Mouse (Mus musculus): ENCODE measurements at regions not wholly inside any gene's neighbourhood (a gene's known extent, or its start where the extent isn't known, plus 50 kb on each side); places are given as distances from the start of the nearest gene placed in this dataset.

DNA sequence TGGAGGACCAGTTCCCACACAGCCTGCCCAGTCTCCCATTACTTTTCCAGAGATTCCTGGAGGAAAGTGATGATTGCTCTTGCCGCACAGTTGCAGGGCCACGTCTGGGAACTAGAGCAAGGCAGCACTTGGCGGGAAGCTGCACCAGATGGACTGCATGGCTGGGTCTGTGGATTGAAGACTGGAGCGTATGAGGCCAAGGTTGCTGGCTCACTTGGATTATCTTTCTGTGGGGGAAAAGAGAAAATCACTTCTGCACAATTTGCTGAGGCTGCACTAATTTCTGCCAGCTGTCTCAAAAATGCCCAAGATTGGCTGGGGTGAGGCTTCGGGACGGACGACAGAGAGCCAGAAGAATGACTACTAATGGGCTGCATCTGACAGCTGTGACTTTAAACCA is 193.2 kb downstream of the Actr3 start:
- 73% methylated on average over 7 of the region's 7 CpGs for WGBS (ENCODE audit: insufficient replicate concordance)

GRCm38 (mm10) chr1:125241717-125242116 is 193.8 kb downstream of the Actr3 start:
- Histone ChIP-seq H3K4me3 (ENCODE audit: low read depth, low read length) (no peak overlapping the region), H3K27ac (ENCODE audit: low read length) (no peak overlapping the region), H3K9ac (ENCODE audit: low read depth, low read length) (no peak overlapping the region), H3K9me3 (replicated peaks; ENCODE audit: control insufficient read depth, low read length) (no peaks in the 10 kb centered on the region), H3K27me3 (ENCODE audit: control insufficient read depth, insufficient read depth, low read depth, low read length) (no peaks in the 10 kb centered on the region), H3K36me3 (ENCODE audit: control insufficient read depth, insufficient read depth) (no peaks in the 10 kb centered on the region), H3K4me1 (ENCODE audit: control insufficient read depth, low read depth, low read length) (no peaks in the 10 kb centered on the region), H3K4me2 (ENCODE audit: low read depth, low read length) (no peak overlapping the region)
- no peak for ATAC-seq (ENCODE audit: low read depth)
- 19% methylated on average over 1 of the region's 1 CpGs for WGBS (ENCODE audit: insufficient replicate concordance)

More for the DNA sequence above, 193.2 kb downstream of the Actr3 start:
- Histone ChIP-seq H3K4me2 (ENCODE audit: low read depth, low read length) (no peak overlapping the region), H3K36me3 (ENCODE audit: control insufficient read depth, insufficient read depth) (no peaks in the 10 kb centered on the region), H3K4me1 (ENCODE audit: control insufficient read depth, low read depth, low read length) (no peaks in the 10 kb centered on the region), H3K9ac (ENCODE audit: low read depth, low read length) (no peak overlapping the region), H3K27me3 (ENCODE audit: control insufficient read depth, insufficient read depth, low read depth, low read length) (no peaks in the 10 kb centered on the region), H3K27ac (ENCODE audit: low read length) (no peak overlapping the region), H3K4me3 (ENCODE audit: low read depth, low read length) (no peak overlapping the region), H3K9me3 (replicated peaks; ENCODE audit: control insufficient read depth, low read length) (no peaks in the 10 kb centered on the region)
- no peak for ATAC-seq (ENCODE audit: low read depth)

- 48% methylated on average over 3 of the region's 3 CpGs for WGBS (ENCODE audit: insufficient replicate concordance)
These were observed 197.9 kb downstream of the Actr3 start for GRCm38 (mm10) chr1:125237595-125237988.

GRCm38 (mm10) chr1:125236948-125237594 is 198.5 kb downstream of the Actr3 start:
- Histone ChIP-seq H3K9ac (ENCODE audit: low read depth, low read length) (no peak overlapping the region), H3K36me3 (ENCODE audit: control insufficient read depth, insufficient read depth) (no peaks in the 10 kb centered on the region), H3K9me3 (replicated peaks; ENCODE audit: control insufficient read depth, low read length) (no peaks in the 10 kb centered on the region), H3K27ac (ENCODE audit: low read length) (no peak overlapping the region), H3K4me3 (ENCODE audit: low read depth, low read length) (no peak overlapping the region), H3K27me3 (ENCODE audit: control insufficient read depth, insufficient read depth, low read depth, low read length) (no peaks in the 10 kb centered on the region), H3K4me1 (ENCODE audit: control insufficient read depth, low read depth, low read length) (no peaks in the 10 kb centered on the region), H3K4me2 (ENCODE audit: low read depth, low read length) (no peak overlapping the region)
- no peak for ATAC-seq (ENCODE audit: low read depth)
- WGBS (ENCODE audit: insufficient replicate concordance), result 71% methylated on average over 10 of the region's 10 CpGs

More at GRCm38 (mm10) chr1:125237595-125237988, 197.9 kb downstream of the Actr3 start:
- no peaks in the 10 kb centered on the region for H3K9me3 ChIP-seq (replicated peaks; ENCODE audit: control insufficient read depth, low read length)
- H3K9ac ChIP-seq (ENCODE audit: low read depth, low read length), result no peak overlapping the region
- H3K4me2 ChIP-seq (ENCODE audit: low read depth, low read length), result no peak overlapping the region
- H3K27me3 ChIP-seq (ENCODE audit: control insufficient read depth, insufficient read depth, low read depth, low read length), result no peaks in the 10 kb centered on the region
- H3K36me3 ChIP-seq (ENCODE audit: control insufficient read depth, insufficient read depth), result no peaks in the 10 kb centered on the region
- H3K4me3 ChIP-seq (ENCODE audit: low read depth, low read length), result no peak overlapping the region
- H3K27ac ChIP-seq (ENCODE audit: low read length), result no peak overlapping the region
- H3K4me1 ChIP-seq (ENCODE audit: control insufficient read depth, low read depth, low read length), result no peaks in the 10 kb centered on the region
- no peak for ATAC-seq (ENCODE audit: low read depth)

GRCm38 (mm10) chr1:125234747-125235146 is 200.8 kb downstream of the Actr3 start:
- Histone ChIP-seq H3K4me2 (ENCODE audit: low read depth, low read length) (no peak overlapping the region), H3K9ac (ENCODE audit: low read depth, low read length) (no peak overlapping the region), H3K27ac (ENCODE audit: low read length) (no peak overlapping the region), H3K9me3 (replicated peaks; ENCODE audit: control insufficient read depth, low read length) (no peaks in the 10 kb centered on the region), H3K4me1 (ENCODE audit: control insufficient read depth, low read depth, low read length) (no peaks in the 10 kb centered on the region), H3K36me3 (ENCODE audit: control insufficient read depth, insufficient read depth) (no peaks in the 10 kb centered on the region), H3K4me3 (ENCODE audit: low read depth, low read length) (no peak overlapping the region), H3K27me3 (ENCODE audit: control insufficient read depth, insufficient read depth, low read depth, low read length) (no peaks in the 10 kb centered on the region)
- WGBS (ENCODE audit: insufficient replicate concordance), result 61% methylated on average over 2 of the region's 2 CpGs
- ATAC-seq (ENCODE audit: low read depth), result no peak

GRCm38 (mm10) chr1:125223370-125223769 is 212.2 kb downstream of the Actr3 start:
- Histone ChIP-seq H3K36me3 (ENCODE audit: control insufficient read depth, insufficient read depth) (no peaks in the 10 kb centered on the region), H3K4me3 (ENCODE audit: low read depth, low read length) (no peak overlapping the region), H3K9me3 (replicated peaks; ENCODE audit: control insufficient read depth, low read length) (no peaks in the 10 kb centered on the region), H3K9ac (ENCODE audit: low read depth, low read length) (no peak overlapping the region), H3K4me2 (ENCODE audit: low read depth, low read length) (no peak overlapping the region), H3K4me1 (ENCODE audit: control insufficient read depth, low read depth, low read length) (no peaks in the 10 kb centered on the region), H3K27ac (ENCODE audit: low read length) (no peak overlapping the region), H3K27me3 (ENCODE audit: control insufficient read depth, insufficient read depth, low read depth, low read length) (no peaks in the 10 kb centered on the region)
- 64% methylated on average over 10 of the region's 10 CpGs for WGBS (ENCODE audit: insufficient replicate concordance)
- ATAC-seq (ENCODE audit: low read depth), result no peak

DNA sequence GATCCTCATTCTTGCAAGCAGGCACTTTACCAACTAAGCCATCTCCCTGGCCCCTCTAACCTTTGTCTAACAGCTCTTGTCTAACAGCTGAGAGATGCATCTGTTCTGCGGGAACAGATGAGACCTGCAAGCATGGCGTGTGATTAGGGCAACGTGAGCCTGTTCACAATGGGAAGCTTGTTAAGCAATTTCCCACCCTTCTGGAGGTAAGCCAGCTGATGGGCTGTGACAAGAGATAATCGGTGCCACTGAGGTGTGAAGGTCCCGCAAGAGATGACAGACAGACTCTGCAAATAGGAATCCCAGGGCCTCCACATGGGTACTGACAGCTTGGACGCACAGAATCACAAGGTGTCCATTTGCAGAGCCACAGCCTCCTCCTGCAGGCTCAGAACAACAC is 219.3 kb downstream of the Actr3 start:
- no peaks in the 10 kb centered on the region for H3K27me3 ChIP-seq (ENCODE audit: control insufficient read depth, insufficient read depth, low read depth, low read length)
- no peak for ATAC-seq (ENCODE audit: low read depth)
- H3K4me1 ChIP-seq (ENCODE audit: control insufficient read depth, low read depth, low read length), result no peaks in the 10 kb centered on the region
- H3K27ac ChIP-seq (ENCODE audit: low read length), result no peak overlapping the region
- WGBS (ENCODE audit: insufficient replicate concordance), result 58% methylated on average over 6 of the region's 6 CpGs
- no peak overlapping the region for H3K9ac ChIP-seq (ENCODE audit: low read depth, low read length)
- no peak overlapping the region for H3K4me3 ChIP-seq (ENCODE audit: low read depth, low read length)
- no peak overlapping the region for H3K4me2 ChIP-seq (ENCODE audit: low read depth, low read length)
- no peaks in the 10 kb centered on the region for H3K36me3 ChIP-seq (ENCODE audit: control insufficient read depth, insufficient read depth)
- no peaks in the 10 kb centered on the region for H3K9me3 ChIP-seq (replicated peaks; ENCODE audit: control insufficient read depth, low read length)

- no peak overlapping the region for H3K9ac ChIP-seq (ENCODE audit: low read depth, low read length)
- 37% methylated on average over 1 of the region's 1 CpGs for WGBS (ENCODE audit: insufficient replicate concordance)
These were observed 248.4 kb downstream of the Actr3 start for GRCm38 (mm10) chr1:125187091-125187490.

DNA sequence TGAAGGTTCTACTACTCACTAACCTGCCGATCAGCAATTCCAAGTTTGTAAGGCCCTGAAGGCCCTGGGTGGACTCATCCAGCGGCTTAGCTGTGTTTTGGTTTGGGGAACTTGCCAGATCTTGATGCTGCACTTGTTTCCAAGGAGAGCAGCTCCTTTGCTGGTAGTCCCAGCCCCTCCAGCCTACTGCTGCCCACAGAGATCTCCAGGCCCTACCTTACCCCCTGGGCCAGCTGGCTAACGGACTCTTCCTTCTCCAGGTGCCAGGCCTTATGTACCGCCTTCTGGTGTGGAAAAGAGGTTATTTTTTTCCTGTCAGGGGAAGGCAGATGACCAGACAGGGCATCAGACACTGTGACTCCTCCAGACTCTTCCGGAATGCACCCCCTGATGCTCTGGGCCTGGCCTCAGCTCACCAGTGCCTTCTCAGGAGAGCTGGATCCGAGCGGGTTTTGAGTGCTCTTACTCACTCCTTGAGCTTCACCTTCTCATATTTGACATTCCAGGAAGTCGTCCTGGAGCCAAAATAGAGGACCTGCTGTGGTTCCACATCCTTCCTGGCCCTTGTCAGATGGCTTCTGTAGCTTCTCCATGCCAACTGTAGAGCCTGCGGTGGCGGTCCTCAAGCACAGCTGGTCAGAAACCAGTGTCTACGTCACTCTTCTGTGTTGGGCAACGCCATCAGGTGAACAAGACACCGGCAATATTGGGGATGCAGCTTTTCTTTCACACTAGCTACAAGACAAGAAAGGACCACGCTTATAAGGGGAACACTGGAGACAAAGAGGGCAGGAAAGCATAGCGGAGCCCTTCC is 259.2 kb downstream of the Actr3 start:
- no peak for ATAC-seq (ENCODE audit: low read depth)
- H3K4me2 ChIP-seq (ENCODE audit: low read depth, low read length), result no peak overlapping the region
- H3K4me1 ChIP-seq (ENCODE audit: control insufficient read depth, low read depth, low read length), result no peaks in the 10 kb centered on the region
- WGBS (ENCODE audit: insufficient replicate concordance), result 68% methylated on average over 15 of the region's 15 CpGs
- H3K27ac ChIP-seq (ENCODE audit: low read length), result no peak overlapping the region
- H3K4me3 ChIP-seq (ENCODE audit: low read depth, low read length), result no peak overlapping the region
- H3K9ac ChIP-seq (ENCODE audit: low read depth, low read length), result no peak overlapping the region
- H3K36me3 ChIP-seq (ENCODE audit: control insufficient read depth, insufficient read depth), result no peaks in the 10 kb centered on the region
- H3K9me3 ChIP-seq (replicated peaks; ENCODE audit: control insufficient read depth, low read length), result no peaks in the 10 kb centered on the region
- no peaks in the 10 kb centered on the region for H3K27me3 ChIP-seq (ENCODE audit: control insufficient read depth, insufficient read depth, low read depth, low read length)

More at GRCm38 (mm10) chr1:125187091-125187490, 248.4 kb downstream of the Actr3 start:
- Histone ChIP-seq H3K36me3 (ENCODE audit: control insufficient read depth, insufficient read depth) (no peaks in the 10 kb centered on the region), H3K4me1 (ENCODE audit: control insufficient read depth, low read depth, low read length) (no peaks in the 10 kb centered on the region), H3K27me3 (ENCODE audit: control insufficient read depth, insufficient read depth, low read depth, low read length) (no peaks in the 10 kb centered on the region), H3K9me3 (replicated peaks; ENCODE audit: control insufficient read depth, low read length) (no peaks in the 10 kb centered on the region), H3K27ac (ENCODE audit: low read length) (no peak overlapping the region), H3K4me3 (ENCODE audit: low read depth, low read length) (no peak overlapping the region), H3K4me2 (ENCODE audit: low read depth, low read length) (no peak overlapping the region)
- no peak for ATAC-seq (ENCODE audit: low read depth)

All from liver, embryonic 16.5 days (tissue).